Comparison of ENCODE assay signal across 25 mouse cellular contexts in the genomic region with DNA sequence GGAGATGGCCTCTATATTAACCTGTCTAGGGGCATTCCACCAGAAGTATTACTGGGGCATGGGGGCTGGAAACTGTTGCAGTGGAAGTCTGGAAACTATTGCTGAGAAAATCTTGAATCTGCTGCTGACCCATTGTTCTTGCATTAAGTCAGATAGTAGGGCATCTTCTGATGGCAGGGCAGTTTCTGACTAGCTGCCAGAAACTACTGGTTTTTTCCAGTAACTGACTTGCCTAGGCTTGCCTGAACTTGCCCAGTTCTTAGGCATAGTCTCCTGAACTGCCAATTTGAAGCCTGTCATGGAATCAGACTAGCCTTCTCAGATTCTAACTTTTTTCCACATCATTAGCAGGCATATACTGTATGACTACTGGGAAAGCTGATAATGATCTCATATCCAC.
"Had no signal": no experiment of that assay in that cellular context is flagged by ENCODE, and none has a peak within 500 bp of the region (broad histone marks: within the 10 kb centered on the region; RNA-seq: fewer than 3 reads in every experiment).

No protein-coding gene starts in this region.

- H3K27ac ChIP-seq: gastrocnemius, adult 2 months; heart, adult 2 months; heart, embryonic 13.5 days; heart, embryonic 15.5 days; hindbrain, embryonic 13.5 days; hindbrain, embryonic 15.5 days; hindbrain, postnatal 0 days; layer of hippocampus, adult 2 months; left cerebral cortex, adult 2 months; limb, embryonic 10.5 days; limb, embryonic 12.5 days; liver, embryonic 13.5 days; liver, embryonic 15.5 days had no signal

- H3K4me3 ChIP-seq: gastrocnemius, adult 2 months; heart, adult 2 months; heart, embryonic 13.5 days; heart, embryonic 15.5 days; hindbrain, embryonic 13.5 days; hindbrain, embryonic 15.5 days; layer of hippocampus, adult 2 months; left cerebral cortex, adult 2 months; limb, embryonic 10.5 days; limb, embryonic 12.5 days; liver, embryonic 13.5 days; liver, embryonic 15.5 days had no signal

- H3K36me3 ChIP-seq: heart, embryonic 13.5 days; heart, embryonic 15.5 days; hindbrain, embryonic 13.5 days; hindbrain, embryonic 15.5 days; limb, embryonic 10.5 days; limb, embryonic 12.5 days; liver, embryonic 13.5 days; liver, embryonic 15.5 days had no signal

- H3K9ac ChIP-seq: heart, embryonic 13.5 days; heart, embryonic 15.5 days; hindbrain, embryonic 13.5 days; hindbrain, embryonic 15.5 days; limb, embryonic 12.5 days; liver, embryonic 13.5 days; liver, embryonic 15.5 days had no signal

- H3K27me3 ChIP-seq: heart, embryonic 13.5 days; heart, embryonic 15.5 days; hindbrain, embryonic 13.5 days; hindbrain, embryonic 15.5 days; limb, embryonic 12.5 days; liver, embryonic 13.5 days; liver, embryonic 15.5 days had no signal

- H3K4me2 ChIP-seq: heart, embryonic 11.5 days; heart, embryonic 13.5 days; heart, embryonic 15.5 days; hindbrain, embryonic 13.5 days; hindbrain, embryonic 15.5 days; limb, embryonic 12.5 days; liver, embryonic 11.5 days; liver, embryonic 13.5 days; liver, embryonic 15.5 days had no signal

- H3K9me3 ChIP-seq: hindbrain, embryonic 13.5 days; hindbrain, embryonic 15.5 days; limb, embryonic 10.5 days; liver, embryonic 13.5 days; liver, embryonic 15.5 days had no signal

- DNase-seq: gastrocnemius, adult 2 months; gastrocnemius, postnatal 14 days; gastrocnemius, postnatal 36 days; heart, adult 2 months; heart, postnatal 14 days; heart, postnatal 36 days; kidney, adult 11 months; kidney, adult 2 months; kidney, postnatal 10 days; kidney, postnatal 25 days; kidney, postnatal 4 days; liver; liver, embryonic 13.5 days had no signal

- H3K4me1 ChIP-seq: heart, embryonic 13.5 days; heart, embryonic 15.5 days; hindbrain, embryonic 13.5 days; hindbrain, embryonic 15.5 days; limb, embryonic 10.5 days; limb, embryonic 12.5 days; liver, embryonic 13.5 days; liver, embryonic 15.5 days had no signal
